Mouse (Mus musculus) intestine, embryonic 14.5 days (tissue): ENCODE measurements around the gene Vmn1r189. TPM values are rescaled to one million over a fixed set of nuclear protein-coding genes. Genes with fewer than 3 reads are reported as not detected.
"Not testable (repeated sequence)": the region's sequence is repeated elsewhere in the genome, so short reads cannot be mapped to it uniquely, and the experiment has no call there.

ENCODE experiments used
- ATAC-seq: fragments of 200-750 bp; cut with Nextera tagmentation; replicated peaks from 2 replicates; pipeline ENCODE4 v1.8.0; 2017; ENCODE audit warnings: low read depth, moderate number of reproducible peaks, moderate TSS enrichment, moderate library complexity; ENCODE audit not compliant: low FRiP score, low TSS enrichment
- DNase-seq: peaks from one replicate; pipeline ENCODE4 v3.0.0-alpha.2; 2018; ENCODE audit warnings: low spot score
- H3K27ac ChIP-seq: fragments of 300-500 bp; sonication (generic); 2 replicates; pipeline ENCODE4 v1.5.1; 2014; ENCODE audit warnings: low read depth, mild to moderate bottlenecking, control low read depth
- H3K27me3 ChIP-seq: fragments of 300-500 bp; sonication (generic); replicated peaks from 2 replicates; pipeline ENCODE4 v1.6.1; 2014; ENCODE audit warnings: low read length, control low read depth; ENCODE audit not compliant: control insufficient read depth, insufficient read depth
- H3K36me3 ChIP-seq: fragments of 300-500 bp; sonication (generic); 2 replicates; pipeline ENCODE4 v1.6.1; 2014; ENCODE audit warnings: low read length, control low read depth; ENCODE audit not compliant: control insufficient read depth, insufficient read depth
- H3K4me1 ChIP-seq: fragments of 300-500 bp; sonication (generic); replicated peaks from 2 replicates; pipeline ENCODE4 v1.6.1; 2014; ENCODE audit warnings: low read length, control low read depth, mixed read lengths; ENCODE audit not compliant: control insufficient read depth, insufficient read depth
- H3K4me2 ChIP-seq: fragments of 300-500 bp; sonication (generic); 2 replicates; pipeline ENCODE4 v1.6.1; 2014; ENCODE audit warnings: low read length
- H3K4me3 ChIP-seq: fragments of 300-500 bp; sonication (generic); 2 replicates; pipeline ENCODE4 v1.5.1; 2014; ENCODE audit warnings: low read depth, low read length, control low read depth, mixed read lengths
- H3K9ac ChIP-seq: fragments of 300-500 bp; sonication (generic); 2 replicates; pipeline ENCODE4 v1.6.1; 2014; ENCODE audit warnings: mild to moderate bottlenecking, low read length
- H3K9me3 ChIP-seq: fragments of 300-500 bp; sonication (generic); 2 replicates; pipeline ENCODE4 v1.6.1; 2016; ENCODE audit warnings: low read length, control low read depth; ENCODE audit not compliant: control insufficient read depth
- WGBS: fragments of 180-500 bp; shearing (Covaris S2); extraction: QIAGEN DNeasy Blood & Tissue Kit; methylation state at CpG from one replicate; pipeline ENCODE4 v1.1.7; 2014; 5-methylcytosine and 5-hydroxymethylcytosine counted together
- polyA plus RNA-seq: library from polyadenylated mRNA; unstranded; fragments of >200 nt; fragmentation: Nextera tagmentation; extraction: Ambion mirVana; gene quantifications from 2 replicates; pipeline ENCODE4 v1.2.1, GENCODE M21; 2014

The Vmn1r189 gene
- not detected in 2 replicates for polyA plus RNA-seq

DNA sequence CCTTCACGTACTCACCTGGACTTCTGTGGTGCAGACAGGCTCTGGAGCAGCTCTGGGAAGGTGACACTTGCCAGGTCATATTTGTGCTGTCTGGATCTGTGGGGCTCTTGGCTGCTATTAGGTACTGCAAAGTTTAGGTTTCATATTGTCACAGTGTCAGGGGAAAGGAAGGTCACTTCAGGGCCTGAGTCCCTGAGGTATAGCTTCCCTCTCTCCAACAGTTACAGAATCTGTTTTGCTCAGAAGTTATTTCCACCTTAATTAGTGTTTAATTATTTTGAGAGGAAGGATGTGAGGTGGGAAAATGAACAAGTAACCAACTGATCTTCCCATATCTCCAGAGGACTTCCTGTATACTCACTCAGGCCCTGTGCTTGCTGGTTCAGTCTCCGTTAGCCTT, at the start of gene Vmn1r189:
Vmn1r189 (minus strand) TSS at position 101 of the 400 bp plus-strand sequence.
- not testable (repeated sequence) for H3K9me3 ChIP-seq, H3K9ac ChIP-seq, H3K36me3 ChIP-seq, ATAC-seq, H3K27ac ChIP-seq, H3K27me3 ChIP-seq, H3K4me2 ChIP-seq, H3K4me1 ChIP-seq, DNase-seq, H3K4me3 ChIP-seq
- WGBS: 80% methylated on average over 2 of the region's 2 CpGs

GRCm38 (mm10) chr13:22136495-22137293, 31.1 kb upstream of the Vmn1r189 start:
- H3K36me3 ChIP-seq, H3K4me1 ChIP-seq, DNase-seq, H3K4me3 ChIP-seq, H3K9me3 ChIP-seq, H3K27me3 ChIP-seq, H3K9ac ChIP-seq, H3K4me2 ChIP-seq, H3K27ac ChIP-seq: not testable (repeated sequence)
- ATAC-seq: 0 out of 2 replicates have a peak, but pooled peaks have one; percentile 47
- WGBS: 56% methylated on average over 5 of the region's 5 CpGs

- ATAC-seq, DNase-seq, H3K27ac ChIP-seq, H3K9me3 ChIP-seq, H3K4me2 ChIP-seq, H3K27me3 ChIP-seq, H3K4me1 ChIP-seq, H3K36me3 ChIP-seq, H3K9ac ChIP-seq, H3K4me3 ChIP-seq: not testable (repeated sequence)
- WGBS: 86% methylated on average over 1 of the region's 1 CpGs
These were observed 21.5 kb downstream of the Vmn1r189 start, which contains the start of gene Vmn1r188 for GRCm38 (mm10) chr13:22084140-22084539. Gene Vmn1r188 (plus strand): TSS chr13:22084440.

- H3K36me3 ChIP-seq: no peaks in the 10 kb centered on the region
- no peaks in the 10 kb centered on the region for H3K27me3 ChIP-seq
- no peak overlapping the region for H3K9ac ChIP-seq
- no peaks in the 10 kb centered on the region for H3K4me1 ChIP-seq
- H3K9me3 ChIP-seq: no peaks in the 10 kb centered on the region
- DNase-seq (no peak), ATAC-seq (no peak)
- 36% methylated on average over 1 of the region's 1 CpGs for WGBS
- no peak overlapping the region for H3K4me2 ChIP-seq
- no peak overlapping the region for H3K27ac ChIP-seq
- no peak overlapping the region for H3K4me3 ChIP-seq
These were observed 42.2 kb downstream of the Vmn1r189 start for GRCm38 (mm10) chr13:22063468-22063867.

DNA sequence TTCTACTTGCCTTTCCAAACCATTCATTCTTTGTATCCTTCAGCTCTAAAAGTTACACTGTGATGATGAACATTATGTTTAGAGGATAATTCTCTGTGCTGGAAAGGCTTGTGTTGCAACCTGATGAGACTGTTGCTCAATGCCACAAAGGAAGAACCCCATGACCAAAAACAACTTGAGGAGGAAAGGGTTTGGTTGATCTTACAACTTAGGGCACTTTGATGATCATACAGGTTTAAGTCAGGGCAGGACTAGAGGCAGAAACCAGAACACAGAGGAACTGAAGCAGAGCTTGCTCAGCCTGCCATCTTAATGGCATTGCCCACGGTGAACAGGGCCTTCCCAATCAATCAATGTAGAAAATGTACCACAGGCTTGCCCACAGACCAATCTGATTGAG, 44.2 kb downstream of the Vmn1r189 start:
- 73% methylated on average over 1 of the region's 1 CpGs for WGBS
- H3K36me3 ChIP-seq: no peaks in the 10 kb centered on the region
- no peaks in the 10 kb centered on the region for H3K4me1 ChIP-seq
- no peak overlapping the region for H3K9ac ChIP-seq
- H3K9me3 ChIP-seq: no peaks in the 10 kb centered on the region
- H3K4me3 ChIP-seq: no peak overlapping the region
- no peak overlapping the region for H3K4me2 ChIP-seq
- H3K27me3 ChIP-seq: no peaks in the 10 kb centered on the region
- H3K27ac ChIP-seq: no peak overlapping the region
- DNase-seq: no peak
- ATAC-seq: no peak

DNA sequence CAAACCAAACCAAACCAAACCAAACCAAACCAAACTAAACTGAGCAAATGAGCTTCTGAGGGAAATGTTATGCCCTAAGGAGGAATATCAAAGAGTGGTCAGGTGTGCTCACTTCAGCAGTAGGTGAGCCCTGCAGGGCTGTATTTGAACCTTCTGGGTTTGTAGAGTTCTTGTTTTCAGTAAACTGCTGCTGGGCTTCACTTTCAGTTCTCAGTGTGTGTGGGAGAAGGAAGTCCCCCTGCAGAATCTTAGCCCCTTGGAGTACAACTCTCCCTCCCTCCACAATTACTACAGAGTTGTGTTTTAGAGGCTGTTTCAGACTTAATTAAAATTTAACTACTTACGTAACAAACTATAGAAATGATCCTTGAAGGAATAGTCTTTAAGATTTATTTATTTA, 51.9 kb downstream of the Vmn1r189 start:
- H3K4me2 ChIP-seq: no peak overlapping the region
- H3K27me3 ChIP-seq: no peaks in the 10 kb centered on the region
- H3K36me3 ChIP-seq: no peaks in the 10 kb centered on the region
- no peaks in the 10 kb centered on the region for H3K9me3 ChIP-seq
- ATAC-seq (no peak), DNase-seq (no peak)
- 90% methylated on average over 1 of the region's 1 CpGs for WGBS
- H3K4me3 ChIP-seq: no peak overlapping the region
- no peak overlapping the region for H3K9ac ChIP-seq
- H3K4me1 ChIP-seq: no peaks in the 10 kb centered on the region
- no peak overlapping the region for H3K27ac ChIP-seq

GRCm38 (mm10) chr13:22051523-22051859, 54.1 kb downstream of the Vmn1r189 start:
- Histone ChIP-seq H3K36me3 (no peaks in the 10 kb centered on the region), H3K9me3 (no peaks in the 10 kb centered on the region), H3K4me3 (peak overlapping the region; percentile 56), H3K27ac (peak overlapping the region; percentile 91), H3K4me1 (no peaks in the 10 kb centered on the region), H3K4me2 (peak overlapping the region; percentile 56), H3K9ac (peak overlapping the region; percentile 58), H3K27me3 (no peaks in the 10 kb centered on the region)
- DNase-seq (no peak), ATAC-seq (no peak)
- 11% methylated on average over 5 of the region's 5 CpGs for WGBS

DNA sequence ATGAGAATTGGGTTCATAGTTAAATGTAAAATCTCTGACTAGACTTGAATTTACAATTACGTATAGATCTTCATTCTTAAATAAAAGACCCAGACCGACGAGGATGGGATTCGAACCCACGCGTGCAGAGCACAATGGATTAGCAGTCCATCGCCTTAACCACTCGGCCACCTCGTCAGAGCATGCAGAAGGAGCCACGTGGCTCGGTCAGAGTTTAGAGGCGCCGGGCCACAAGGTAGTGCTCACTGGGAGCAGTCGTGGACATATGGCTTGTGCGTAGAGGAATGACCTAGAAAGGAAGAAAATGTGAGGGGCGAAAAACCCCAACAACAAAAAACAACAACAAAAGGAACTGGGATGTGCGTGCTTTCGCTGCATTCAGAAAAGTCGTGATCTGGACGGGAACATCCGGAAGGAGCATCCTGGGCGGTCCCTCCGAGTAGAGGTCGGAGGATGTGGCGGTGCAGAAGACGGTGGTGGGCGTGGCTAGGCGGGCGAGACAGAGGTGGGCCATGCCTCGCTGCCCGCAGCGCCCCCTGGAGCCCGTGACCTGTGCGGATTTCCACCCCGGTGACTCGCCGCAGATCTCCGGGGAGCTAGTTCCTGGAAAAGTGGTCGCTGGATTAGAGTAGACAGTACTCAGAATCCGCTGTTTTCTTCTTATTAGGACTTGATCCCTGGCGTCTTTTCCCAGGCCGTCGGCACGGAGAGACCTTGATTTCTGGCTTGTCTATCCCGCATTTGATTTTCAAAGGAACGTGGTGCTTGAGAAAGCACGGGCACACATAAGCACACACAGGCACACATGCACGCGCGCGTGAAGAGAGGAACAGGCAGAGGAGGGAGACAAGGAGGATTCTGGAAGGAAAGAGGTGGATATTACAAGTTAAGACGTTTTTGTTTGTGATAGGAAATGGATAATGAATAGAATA, 54.8 kb downstream of the Vmn1r189 start:
- no peaks in the 10 kb centered on the region for H3K9me3 ChIP-seq
- ATAC-seq (peak; percentile 96), DNase-seq (peak; percentile 97)
- H3K4me1 ChIP-seq: no peaks in the 10 kb centered on the region
- peak overlapping the region; percentile 56 for H3K4me2 ChIP-seq
- H3K36me3 ChIP-seq: no peaks in the 10 kb centered on the region
- peak overlapping the region; percentile 56 for H3K4me3 ChIP-seq
- no peaks in the 10 kb centered on the region for H3K27me3 ChIP-seq
- under 1% methylated on average over 52 of the region's 52 CpGs for WGBS
- peak overlapping the region; percentile 91 for H3K27ac ChIP-seq
- H3K9ac ChIP-seq: peak overlapping the region; percentile 58
